Mouse (Mus musculus): ENCODE measurements at regions not wholly inside any gene's neighbourhood (a gene's known extent, or its start where the extent isn't known, plus 50 kb on each side); places are given as distances from the start of the nearest gene placed in this dataset.

- TF ChIP-seq CTCF (conservative IDR thresholded peaks at IDR 0.05; ENCODE audit: low read length) = no peak
- TF ChIP-seq NANOG (IDR thresholded peaks at IDR 0.05; ENCODE audit: borderline replicate concordance, low read length) = no peak
Measured at GRCm38 (mm10) chr1:126932658-126933057, 102.1 kb upstream of the Nckap5 start.
